Mouse (Mus musculus) heart, embryonic 13.5 days (tissue): ENCODE results near the gene Vcam1. TPM values are rescaled to one million over a fixed set of nuclear protein-coding genes. Genes with fewer than 3 reads are reported as not detected.
A peak's percentile ranks its signal among the peaks of the same experiment; 100 is the strongest.

ENCODE experiments used
- ATAC-seq: fragments of 200-750 bp; cut with Nextera tagmentation; 2 replicates; pipeline ENCODE4 v1.8.0; 2017; ENCODE audit warnings: moderate TSS enrichment; ENCODE audit not compliant: insufficient number of reproducible peaks, low FRiP score, low TSS enrichment; ENCODE audit errors: extremely low read depth
- H3K27ac ChIP-seq: fragments of 300-500 bp; sonication (generic); replicated peaks from 2 replicates; pipeline ENCODE4 v1.5.1; 2015; ENCODE audit warnings: moderate library complexity, mild to moderate bottlenecking, inconsistent platforms
- H3K27me3 ChIP-seq: fragments of 300-500 bp; sonication (generic); replicated peaks from 2 replicates; pipeline ENCODE4 v1.6.1; 2015; ENCODE audit warnings: mild to moderate bottlenecking, inconsistent platforms
- H3K36me3 ChIP-seq: fragments of 300-500 bp; sonication (generic); 2 replicates; pipeline ENCODE4 v1.6.1; 2015; ENCODE audit warnings: mild to moderate bottlenecking, inconsistent platforms
- H3K4me1 ChIP-seq: fragments of 300-500 bp; sonication (generic); 2 replicates; pipeline ENCODE4 v1.6.1; 2015; ENCODE audit warnings: inconsistent platforms
- H3K4me2 ChIP-seq: fragments of 300-500 bp; sonication (generic); 2 replicates; pipeline ENCODE4 v1.6.1; 2015; ENCODE audit warnings: inconsistent platforms, mild to moderate bottlenecking, moderate library complexity
- H3K4me3 ChIP-seq: fragments of 300-500 bp; sonication (generic); 2 replicates; pipeline ENCODE4 v1.5.1; 2015; ENCODE audit warnings: moderate library complexity, mild to moderate bottlenecking, inconsistent platforms
- H3K9ac ChIP-seq: fragments of 300-500 bp; sonication (generic); 2 replicates; pipeline ENCODE4 v1.6.1; 2015; ENCODE audit warnings: inconsistent platforms, mild to moderate bottlenecking, moderate library complexity
- H3K9me3 ChIP-seq: fragments of 300-500 bp; sonication (generic); 2 replicates; pipeline ENCODE4 v1.6.1; 2016; ENCODE audit warnings: inconsistent platforms
- WGBS: fragments of 180-500 bp; shearing (Covaris S2); methylation state at CpG from one replicate; pipeline ENCODE4 v1.1.7; 2015; ENCODE audit warnings: mixed read lengths; 5-methylcytosine and 5-hydroxymethylcytosine counted together
- polyA plus RNA-seq: library from polyadenylated mRNA; unstranded; fragments of >200 nt; fragmentation: Nextera tagmentation; extraction: Ambion mirVana; gene quantifications from 2 replicates; pipeline ENCODE4 v1.2.1, GENCODE M21; 2015

The Vcam1 gene
- polyA plus RNA-seq, 1 experiment from 2014 or later: 56.4 TPM

DNA sequence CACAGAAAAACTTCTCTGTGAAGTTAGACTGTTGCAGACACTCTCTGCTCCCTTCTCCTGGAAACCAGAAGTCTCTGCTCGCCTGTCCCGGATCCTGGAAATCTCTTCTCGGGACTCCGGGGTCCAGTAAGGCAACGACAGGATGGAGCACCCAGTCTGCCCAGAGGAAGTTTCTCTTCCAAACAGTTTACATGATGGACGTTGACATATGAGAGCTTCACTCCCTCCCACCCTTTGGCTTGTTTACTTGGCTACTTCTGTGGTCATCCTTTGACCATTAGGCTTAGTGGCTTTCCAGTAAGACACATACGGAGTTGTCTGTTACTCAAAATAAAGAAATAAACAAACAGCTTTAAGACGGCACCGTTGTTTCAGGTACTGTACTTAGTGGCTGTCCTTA is 19.2 kb upstream of the Vcam1 start:
- Histone ChIP-seq H3K4me1 (peaks cover 21% of the 10 kb centered on the region), H3K4me3 (no peak overlapping the region), H3K9ac (no peak overlapping the region), H3K36me3 (no peaks in the 10 kb centered on the region), H3K27ac (no peak overlapping the region), H3K4me2 (no peak overlapping the region), H3K9me3 (no peaks in the 10 kb centered on the region), H3K27me3 (no peaks in the 10 kb centered on the region)
- WGBS: 58% methylated on average over 9 of the region's 9 CpGs
- no peak for ATAC-seq

DNA sequence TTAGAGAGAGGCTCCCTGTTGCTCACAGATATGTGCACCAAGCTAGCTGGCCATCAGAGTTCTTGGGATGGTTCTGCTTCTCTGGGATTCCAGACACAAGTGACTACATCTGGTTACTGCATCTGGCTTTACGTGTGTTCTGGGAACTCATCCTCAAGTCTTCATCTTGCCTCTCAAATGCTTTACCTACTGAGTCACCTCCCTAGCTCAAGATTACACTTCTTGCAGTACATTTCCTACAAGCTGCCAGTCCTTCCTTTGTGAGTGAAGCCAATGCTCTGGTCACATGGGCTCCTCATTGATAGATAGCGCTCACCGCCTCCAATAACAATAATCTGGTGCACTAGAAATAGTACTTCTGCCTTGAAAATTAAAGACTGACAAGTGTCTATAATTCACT is 11.7 kb upstream of the Vcam1 start:
- no peak overlapping the region for H3K4me2 ChIP-seq
- H3K4me1 ChIP-seq: peaks cover 47% of the 10 kb centered on the region
- no peaks in the 10 kb centered on the region for H3K36me3 ChIP-seq
- no peak overlapping the region for H3K4me3 ChIP-seq
- H3K9ac ChIP-seq: no peak overlapping the region
- WGBS: 41% methylated on average over 3 of the region's 3 CpGs
- no peak for ATAC-seq
- no peaks in the 10 kb centered on the region for H3K9me3 ChIP-seq
- no peaks in the 10 kb centered on the region for H3K27me3 ChIP-seq
- H3K27ac ChIP-seq: no peak overlapping the region

DNA sequence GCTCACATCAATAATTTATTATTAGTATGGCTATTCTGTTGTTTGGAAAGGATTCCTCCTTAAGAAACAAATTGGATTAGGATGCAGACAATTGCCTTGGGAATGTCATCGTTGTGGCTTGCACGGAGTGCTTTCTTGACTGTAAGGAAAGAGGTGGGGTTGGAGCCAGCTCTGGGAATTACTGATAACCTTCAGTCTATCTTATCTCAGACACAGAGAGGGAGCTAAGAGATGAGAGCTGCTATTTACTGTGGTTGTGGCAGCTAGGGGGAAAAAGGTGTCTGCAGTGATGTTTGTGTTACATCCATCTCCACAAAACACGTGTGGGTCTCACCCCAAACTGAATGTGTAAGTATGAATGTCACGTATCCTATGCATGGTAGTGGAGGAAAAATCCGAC is 9.5 kb upstream of the Vcam1 start:
- Histone ChIP-seq H3K36me3 (no peaks in the 10 kb centered on the region), H3K27ac (peak overlapping the region; percentile 70), H3K27me3 (no peaks in the 10 kb centered on the region), H3K4me2 (no peak overlapping the region), H3K4me1 (peaks cover 47% of the 10 kb centered on the region), H3K9ac (no peak overlapping the region), H3K4me3 (no peak overlapping the region), H3K9me3 (no peaks in the 10 kb centered on the region)
- no peak for ATAC-seq
- WGBS: 16% methylated on average over 5 of the region's 5 CpGs

GRCm38 (mm10) chr3:116138081-116138480 is 8.6 kb upstream of the Vcam1 start:
- Histone ChIP-seq H3K9me3 (no peaks in the 10 kb centered on the region), H3K27me3 (no peaks in the 10 kb centered on the region), H3K4me1 (peaks cover 47% of the 10 kb centered on the region), H3K4me2 (peak overlapping the region; percentile 11), H3K27ac (peak overlapping the region; percentile 70), H3K4me3 (no peak overlapping the region), H3K9ac (no peak overlapping the region), H3K36me3 (no peaks in the 10 kb centered on the region)
- no peak for ATAC-seq
- WGBS: 37% methylated on average over 5 of the region's 5 CpGs

DNA sequence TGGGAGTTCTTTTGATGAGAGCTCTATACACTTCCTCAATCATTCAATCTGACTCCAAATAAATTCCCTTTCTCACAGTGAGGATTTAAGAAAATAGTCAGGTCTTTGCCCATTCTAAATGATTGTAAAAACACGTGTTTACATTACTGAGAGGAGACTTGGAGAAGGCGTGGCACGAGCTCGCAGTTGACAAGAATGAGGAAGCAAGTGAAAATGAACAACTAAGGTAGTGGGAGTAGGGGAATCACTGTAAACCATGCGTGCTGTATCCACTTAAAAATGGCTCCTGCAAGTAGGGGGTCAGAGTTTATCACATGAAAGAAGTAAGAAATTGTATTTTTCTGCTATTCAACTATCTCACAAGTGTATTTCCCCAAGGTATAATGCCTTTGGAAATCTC is 3.9 kb upstream of the Vcam1 start:
- ATAC-seq: no peak
- H3K27ac ChIP-seq: no peak overlapping the region
- no peak overlapping the region for H3K9ac ChIP-seq
- no peak overlapping the region for H3K4me2 ChIP-seq
- H3K36me3 ChIP-seq: no peaks in the 10 kb centered on the region
- H3K4me3 ChIP-seq: no peak overlapping the region
- no peaks in the 10 kb centered on the region for H3K9me3 ChIP-seq
- WGBS: 70% methylated on average over 5 of the region's 5 CpGs
- H3K4me1 ChIP-seq: peaks cover 15% of the 10 kb centered on the region
- H3K27me3 ChIP-seq: no peaks in the 10 kb centered on the region

GRCm38 (mm10) chr3:116130711-116131110 is 1.2 kb upstream of the Vcam1 start:
- Histone ChIP-seq H3K4me3 (no peak overlapping the region), H3K9me3 (no peaks in the 10 kb centered on the region), H3K36me3 (no peaks in the 10 kb centered on the region), H3K4me1 (peaks cover 16% of the 10 kb centered on the region), H3K9ac (no peak overlapping the region), H3K4me2 (no peak overlapping the region), H3K27me3 (no peaks in the 10 kb centered on the region), H3K27ac (no peak overlapping the region)
- no peak for ATAC-seq
- 76% methylated on average over 3 of the region's 3 CpGs for WGBS

DNA sequence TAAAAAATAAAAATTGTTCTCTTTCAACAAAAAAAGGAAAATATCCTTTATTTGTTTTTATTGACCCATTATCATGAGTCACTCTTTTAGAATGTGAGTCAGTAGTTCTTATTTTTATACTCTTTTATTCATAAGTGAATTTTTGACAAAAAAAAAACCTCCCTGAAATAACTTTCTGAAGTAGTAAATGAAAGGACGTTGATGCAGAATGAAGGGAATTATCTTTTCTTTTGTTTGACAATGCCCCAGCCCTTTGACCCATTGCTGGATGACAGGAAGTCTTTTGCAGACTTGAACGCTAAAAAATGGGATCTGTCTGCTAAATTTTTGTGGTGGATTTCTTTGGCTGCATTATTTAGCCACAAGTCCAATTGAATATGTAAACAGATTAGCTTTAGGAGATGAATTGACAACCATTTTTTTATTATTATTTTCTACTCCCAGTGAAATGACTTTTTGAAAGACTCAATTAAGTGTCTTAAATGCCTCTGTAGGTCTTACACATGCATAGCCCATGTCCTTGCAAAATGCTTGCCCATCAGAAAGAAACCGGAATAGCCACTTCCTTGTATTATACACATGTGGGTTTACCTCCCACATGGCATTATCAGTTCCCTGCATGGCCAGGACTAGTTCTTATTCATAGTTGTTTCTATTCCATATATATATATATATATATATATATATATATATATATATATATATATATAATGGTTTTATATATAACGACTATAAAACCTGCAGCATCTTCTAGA is 530 bp upstream of the Vcam1 start:
- 41% methylated on average over 4 of the region's 4 CpGs for WGBS
- Histone ChIP-seq H3K36me3 (peaks cover 2% of the 10 kb centered on the region; the same call in 1 of the 2 replicates), H3K4me1 (peaks cover 17% of the 10 kb centered on the region), H3K9me3 (no peaks in the 10 kb centered on the region), H3K27ac (no peak overlapping the region), H3K4me2 (peak overlapping the region; percentile 73), H3K4me3 (peak overlapping the region; percentile 63), H3K9ac (no peak overlapping the region), H3K27me3 (no peaks in the 10 kb centered on the region)
- ATAC-seq: no peak

GRCm38 (mm10) chr3:116128311-116129204 is 930 bp downstream of the Vcam1 start:
- peak overlapping the region; percentile 85 for H3K9ac ChIP-seq
- no peaks in the 10 kb centered on the region for H3K9me3 ChIP-seq
- H3K27ac ChIP-seq: peak overlapping the region; percentile 93
- peaks cover 16% of the 10 kb centered on the region for H3K36me3 ChIP-seq
- H3K4me2 ChIP-seq: peak overlapping the region; percentile 73
- H3K27me3 ChIP-seq: no peaks in the 10 kb centered on the region
- ATAC-seq: no peak
- WGBS: 31% methylated on average over 18 of the region's 18 CpGs
- peak overlapping the region; percentile 63 for H3K4me3 ChIP-seq
- peaks cover 17% of the 10 kb centered on the region for H3K4me1 ChIP-seq

DNA sequence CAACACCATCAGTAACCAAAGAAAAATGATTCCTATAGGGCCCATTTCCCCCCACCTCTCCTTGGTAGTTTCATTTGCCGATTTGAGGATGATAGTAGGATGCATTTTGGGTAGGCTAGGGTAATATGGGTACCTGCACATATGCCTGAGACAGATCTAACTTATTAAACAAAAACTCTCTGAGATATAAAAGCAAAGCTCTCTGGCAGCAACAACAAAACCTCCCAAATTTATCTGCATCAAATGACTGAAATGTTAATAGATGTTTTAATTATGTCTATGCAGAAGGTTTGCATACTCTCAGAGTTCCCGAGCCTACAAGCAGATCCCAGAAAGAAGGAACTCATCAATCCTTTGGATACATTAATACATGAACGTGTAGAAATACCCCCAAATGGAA is 1.7 kb downstream of the Vcam1 start:
- Histone ChIP-seq H3K27me3 (no peaks in the 10 kb centered on the region), H3K4me2 (peak overlapping the region; percentile 73), H3K4me1 (peaks cover 17% of the 10 kb centered on the region), H3K9ac (peak overlapping the region; percentile 85), H3K9me3 (no peaks in the 10 kb centered on the region), H3K4me3 (peak overlapping the region; percentile 63), H3K27ac (peak overlapping the region; percentile 93), H3K36me3 (peaks cover 21% of the 10 kb centered on the region)
- ATAC-seq: no peak
- WGBS: 38% methylated on average over 3 of the region's 3 CpGs

DNA sequence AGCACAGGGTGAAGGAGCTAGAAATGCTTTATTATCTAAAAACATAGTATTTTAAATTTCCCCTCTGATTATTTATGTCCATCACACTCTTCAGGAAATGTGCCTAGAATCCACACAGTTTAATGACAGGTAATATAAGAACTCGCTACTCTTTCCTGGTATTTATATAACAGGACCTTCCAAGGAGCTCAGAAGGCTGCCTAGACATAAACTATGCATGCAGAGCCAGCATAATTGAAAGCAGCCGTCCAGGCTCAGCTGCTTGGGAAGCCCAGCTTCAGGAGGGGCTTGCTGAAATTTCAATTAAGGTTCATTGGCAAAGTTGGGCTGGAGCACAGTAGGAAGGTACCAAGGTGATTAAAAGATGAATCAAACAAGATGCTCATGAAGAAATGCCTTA is 2.2 kb downstream of the Vcam1 start:
- Histone ChIP-seq H3K36me3 (peaks cover 26% of the 10 kb centered on the region), H3K4me3 (peak overlapping the region; percentile 63), H3K9me3 (no peaks in the 10 kb centered on the region), H3K27me3 (no peaks in the 10 kb centered on the region), H3K9ac (peak overlapping the region; percentile 85), H3K27ac (peak overlapping the region; percentile 93), H3K4me2 (peak overlapping the region; percentile 73), H3K4me1 (peaks cover 17% of the 10 kb centered on the region)
- 22% methylated on average over 2 of the region's 2 CpGs for WGBS
- no peak for ATAC-seq

DNA sequence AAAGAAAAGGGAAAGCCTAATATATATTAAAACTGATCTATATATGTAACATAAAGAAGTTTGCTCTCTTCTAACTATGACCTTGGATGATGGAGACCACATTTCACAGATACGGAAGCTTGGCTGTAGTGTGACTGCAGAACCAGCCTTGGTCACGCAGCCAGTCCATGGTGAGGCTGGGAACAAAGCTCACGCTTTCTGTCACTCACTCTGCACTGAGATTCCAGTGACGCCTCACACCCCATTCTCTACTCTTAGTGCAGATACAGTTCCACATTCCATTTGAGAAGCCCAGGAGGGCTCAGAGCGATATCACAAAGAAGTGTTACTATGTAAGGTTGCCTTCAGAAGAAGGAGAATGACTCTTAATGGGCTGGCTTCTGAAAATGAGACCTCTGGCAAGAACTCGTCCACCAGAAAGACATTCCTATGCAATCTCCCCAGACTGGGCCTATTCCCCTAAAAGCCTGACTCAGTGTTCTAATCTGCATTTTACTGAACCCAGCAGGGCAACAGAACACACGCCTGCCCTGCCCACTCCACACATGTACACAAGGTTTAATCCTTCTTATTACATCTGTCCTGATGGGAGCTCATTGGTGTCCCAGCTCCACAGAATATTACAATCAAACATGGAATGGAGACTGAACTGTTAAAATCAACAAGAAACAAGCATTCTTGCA is 2.8 kb downstream of the Vcam1 start:
- no peaks in the 10 kb centered on the region for H3K9me3 ChIP-seq
- WGBS: 29% methylated on average over 7 of the region's 7 CpGs
- peak overlapping the region; percentile 73 for H3K4me2 ChIP-seq
- H3K4me1 ChIP-seq: peaks cover 17% of the 10 kb centered on the region
- H3K9ac ChIP-seq: peak overlapping the region; percentile 85
- H3K36me3 ChIP-seq: peaks cover 30% of the 10 kb centered on the region
- H3K4me3 ChIP-seq: peak overlapping the region; percentile 63
- peak overlapping the region; percentile 93 for H3K27ac ChIP-seq
- H3K27me3 ChIP-seq: no peaks in the 10 kb centered on the region
- ATAC-seq: peak; percentile 66; the same call in 1 of the 2 replicates
